Mouse (Mus musculus): ENCODE measurements around the gene Ctsc. TPM values are rescaled to one million over a fixed set of nuclear protein-coding genes. Genes with fewer than 3 reads are reported as not detected.

The Ctsc gene
- polyA plus RNA-seq, 1 experiment from 2014 or later: 88.7 TPM

DNA sequence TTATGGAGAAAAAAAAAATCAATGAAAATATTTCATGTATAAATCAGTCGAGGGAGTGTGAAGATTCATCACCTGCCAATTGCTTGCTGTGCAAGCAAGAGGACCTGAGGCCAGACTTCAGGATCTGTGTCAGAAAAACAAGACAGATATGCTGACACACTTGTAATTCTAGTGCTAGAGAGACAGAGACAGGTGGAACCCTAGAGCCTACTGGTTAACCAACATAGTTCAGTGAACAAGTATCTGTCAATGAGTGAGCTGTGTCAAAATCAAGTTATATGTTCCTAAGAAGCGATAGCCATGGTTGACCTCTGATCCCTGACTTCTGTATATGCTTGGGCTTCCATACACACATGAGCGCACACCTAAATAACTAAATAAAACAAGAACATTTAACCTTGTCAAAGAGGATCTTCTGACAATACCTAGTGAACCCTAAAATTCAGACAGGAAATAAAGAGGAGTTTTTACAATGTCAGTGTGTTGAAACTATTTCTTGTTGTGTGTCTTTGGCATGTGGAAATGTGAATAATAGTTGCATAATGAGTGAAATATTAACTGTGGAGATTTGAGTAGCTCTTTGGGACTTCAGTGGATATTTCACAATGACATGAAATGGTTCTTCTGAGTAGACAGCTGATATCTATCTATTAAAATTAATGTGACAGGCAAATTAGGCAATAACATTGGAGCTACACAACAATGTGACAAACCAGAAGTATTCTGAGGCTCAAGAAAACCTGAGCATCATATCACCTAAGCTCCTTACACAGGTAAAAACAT is 32.7 kb downstream of the Ctsc start:
- H3K36me3 ChIP-seq: no peaks in the 10 kb centered on the region
- H3K9ac ChIP-seq: no peak overlapping the region
- ATAC-seq: no peak
- H3K9me3 ChIP-seq: no peaks in the 10 kb centered on the region
- H3K27ac ChIP-seq: no peak overlapping the region
- no peak overlapping the region for H3K4me3 ChIP-seq (replicated peaks)
- no peaks in the 10 kb centered on the region for H3K27me3 ChIP-seq (replicated peaks)
- 81% methylated on average over 3 of the region's 3 CpGs for WGBS
- H3K4me1 ChIP-seq (replicated peaks): no peaks in the 10 kb centered on the region
- no peak overlapping the region for H3K4me2 ChIP-seq (replicated peaks)

- H3K27ac ChIP-seq: no peak overlapping the region
- ATAC-seq: no peak
- H3K4me2 ChIP-seq (replicated peaks): no peak overlapping the region
- 54% methylated on average over 3 of the region's 3 CpGs for WGBS
- H3K4me3 ChIP-seq (replicated peaks): no peak overlapping the region
- no peaks in the 10 kb centered on the region for H3K27me3 ChIP-seq (replicated peaks)
- no peak overlapping the region for H3K9ac ChIP-seq
- H3K4me1 ChIP-seq (replicated peaks): no peaks in the 10 kb centered on the region
- no peaks in the 10 kb centered on the region for H3K36me3 ChIP-seq
- no peaks in the 10 kb centered on the region for H3K9me3 ChIP-seq
These were observed 38.5 kb downstream of the Ctsc start for GRCm38 (mm10) chr7:88316408-88316807.

- no peak overlapping the region for H3K4me2 ChIP-seq (replicated peaks)
- H3K9me3 ChIP-seq: no peaks in the 10 kb centered on the region
- H3K36me3 ChIP-seq: no peaks in the 10 kb centered on the region
- H3K9ac ChIP-seq: no peak overlapping the region
- H3K4me1 ChIP-seq (replicated peaks): no peaks in the 10 kb centered on the region
- H3K27ac ChIP-seq: no peak overlapping the region
- WGBS: 39% methylated on average over 1 of the region's 1 CpGs
- no peak for ATAC-seq
- no peaks in the 10 kb centered on the region for H3K27me3 ChIP-seq (replicated peaks)
- H3K4me3 ChIP-seq (replicated peaks): no peak overlapping the region
These were observed 40.6 kb downstream of the Ctsc start for GRCm38 (mm10) chr7:88318474-88318873.

DNA sequence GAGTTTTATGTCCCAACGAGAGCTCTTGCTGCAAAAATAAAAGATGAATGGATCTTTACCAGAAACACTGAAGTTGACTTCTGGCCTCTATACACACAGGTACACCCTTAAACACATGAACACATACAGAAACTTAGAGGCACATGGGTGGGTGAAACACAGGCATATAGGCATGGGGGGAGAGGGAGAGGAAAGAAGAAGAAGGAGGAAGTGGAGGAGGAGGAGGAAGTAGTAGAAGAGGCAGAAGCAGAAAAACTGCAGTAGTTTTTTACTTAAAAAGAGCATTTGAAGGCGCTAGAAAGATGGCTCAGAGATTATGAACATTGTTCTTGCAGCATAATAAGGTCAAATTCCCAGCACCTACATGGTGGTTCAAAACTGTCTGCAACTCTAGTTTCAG is 41.0 kb downstream of the Ctsc start:
- H3K9me3 ChIP-seq: no peaks in the 10 kb centered on the region
- H3K27me3 ChIP-seq (replicated peaks): no peaks in the 10 kb centered on the region
- no peak overlapping the region for H3K4me2 ChIP-seq (replicated peaks)
- WGBS: 76% methylated on average over 2 of the region's 2 CpGs
- no peak overlapping the region for H3K9ac ChIP-seq
- no peak overlapping the region for H3K27ac ChIP-seq
- no peak overlapping the region for H3K4me3 ChIP-seq (replicated peaks)
- H3K36me3 ChIP-seq: no peaks in the 10 kb centered on the region
- ATAC-seq: no peak
- no peaks in the 10 kb centered on the region for H3K4me1 ChIP-seq (replicated peaks)

DNA sequence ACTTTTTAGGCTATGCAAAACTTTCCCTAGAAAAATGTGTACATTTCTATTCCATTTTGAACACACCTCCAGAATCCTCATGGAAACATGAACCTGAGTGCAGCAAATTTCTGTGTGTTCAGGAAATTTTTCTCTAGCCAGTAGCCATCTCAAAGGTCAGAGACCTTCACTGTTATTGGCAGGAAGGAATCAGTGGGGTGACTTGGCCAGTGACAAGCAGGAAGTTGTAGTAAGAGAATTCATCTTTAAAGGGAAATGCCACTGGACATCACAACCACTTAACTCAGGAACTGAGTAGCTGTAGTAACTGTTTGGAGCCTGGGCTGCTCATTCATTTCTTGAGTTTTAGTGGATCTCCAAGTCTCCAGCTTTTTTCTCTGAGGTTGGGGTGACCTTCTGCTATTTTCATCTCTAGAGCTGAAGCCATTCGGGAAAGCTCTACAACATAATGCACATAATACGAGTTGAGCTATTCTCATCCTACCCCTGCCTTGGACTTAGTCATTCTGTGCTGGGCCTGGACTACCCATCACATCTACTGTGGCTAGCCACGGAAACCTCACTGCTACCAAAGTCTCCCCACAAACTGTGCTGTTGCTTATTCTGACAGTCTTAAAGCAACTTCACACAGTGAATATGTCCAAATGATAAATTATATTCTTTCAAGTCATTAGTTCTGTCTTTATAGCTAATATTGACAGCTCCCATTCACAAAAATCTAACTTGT is 41.7 kb downstream of the Ctsc start:
- H3K4me2 ChIP-seq (replicated peaks): no peak overlapping the region
- no peaks in the 10 kb centered on the region for H3K4me1 ChIP-seq (replicated peaks)
- H3K9ac ChIP-seq: no peak overlapping the region
- H3K27me3 ChIP-seq (replicated peaks): no peaks in the 10 kb centered on the region
- no peak overlapping the region for H3K27ac ChIP-seq
- H3K36me3 ChIP-seq: no peaks in the 10 kb centered on the region
- ATAC-seq: no peak
- 85% methylated on average over 3 of the region's 3 CpGs for WGBS
- no peak overlapping the region for H3K4me3 ChIP-seq (replicated peaks)
- no peaks in the 10 kb centered on the region for H3K9me3 ChIP-seq

- ATAC-seq: peak; percentile 87
- Histone ChIP-seq H3K4me3 (replicated peaks) (no peak overlapping the region), H3K4me2 (replicated peaks) (no peak overlapping the region), H3K9ac (no peak overlapping the region), H3K27ac (no peak overlapping the region), H3K9me3 (no peaks in the 10 kb centered on the region), H3K27me3 (replicated peaks) (no peaks in the 10 kb centered on the region), H3K4me1 (replicated peaks) (no peaks in the 10 kb centered on the region), H3K36me3 (no peaks in the 10 kb centered on the region)
- 29% methylated on average over 12 of the region's 12 CpGs for WGBS
These were observed 42.9 kb downstream of the Ctsc start for GRCm38 (mm10) chr7:88320628-88321336.

- WGBS: 72% methylated on average over 2 of the region's 2 CpGs
- Histone ChIP-seq H3K36me3 (no peaks in the 10 kb centered on the region), H3K27ac (no peak overlapping the region), H3K4me3 (replicated peaks) (no peak overlapping the region), H3K9me3 (no peaks in the 10 kb centered on the region), H3K9ac (no peak overlapping the region), H3K4me1 (replicated peaks) (no peaks in the 10 kb centered on the region), H3K4me2 (replicated peaks) (no peak overlapping the region), H3K27me3 (replicated peaks) (no peaks in the 10 kb centered on the region)
- no peak for ATAC-seq
These were observed 44.5 kb downstream of the Ctsc start for GRCm38 (mm10) chr7:88322431-88322830.

GRCm38 (mm10) chr7:88327495-88327894 is 49.6 kb downstream of the Ctsc start:
- Histone ChIP-seq H3K9me3 (no peaks in the 10 kb centered on the region), H3K27ac (no peak overlapping the region), H3K4me2 (replicated peaks) (no peak overlapping the region), H3K4me3 (replicated peaks) (no peak overlapping the region), H3K27me3 (replicated peaks) (no peaks in the 10 kb centered on the region), H3K36me3 (no peaks in the 10 kb centered on the region), H3K9ac (no peak overlapping the region), H3K4me1 (replicated peaks) (no peaks in the 10 kb centered on the region)
- no peak for ATAC-seq

GRCm38 (mm10) chr7:88343828-88344227 is 65.9 kb downstream of the Ctsc start:
- H3K4me3 ChIP-seq (replicated peaks): no peak overlapping the region
- no peaks in the 10 kb centered on the region for H3K36me3 ChIP-seq
- H3K9ac ChIP-seq: no peak overlapping the region
- no peak overlapping the region for H3K4me2 ChIP-seq (replicated peaks)
- no peak for ATAC-seq
- no peaks in the 10 kb centered on the region for H3K9me3 ChIP-seq
- no peak overlapping the region for H3K27ac ChIP-seq
- no peaks in the 10 kb centered on the region for H3K4me1 ChIP-seq (replicated peaks)
- H3K27me3 ChIP-seq (replicated peaks): no peaks in the 10 kb centered on the region

DNA sequence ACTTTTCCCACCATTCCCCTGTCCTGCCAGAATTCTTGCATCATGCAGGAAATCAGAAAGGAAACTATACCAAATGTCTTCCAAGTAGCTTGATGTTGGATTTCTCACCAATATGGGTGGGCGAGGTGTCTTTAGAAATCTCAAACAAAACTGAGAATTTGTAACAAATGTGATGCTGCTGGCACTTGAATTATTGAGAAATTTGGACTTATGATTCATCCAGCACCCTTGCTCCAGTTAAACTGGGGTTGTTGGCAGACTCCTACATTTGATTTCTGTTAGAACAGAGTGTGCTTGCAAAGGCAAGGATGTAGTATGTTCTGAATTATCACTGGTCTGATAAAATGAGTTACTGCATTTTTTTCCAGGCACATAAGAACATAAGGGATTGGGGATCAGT is 68.2 kb downstream of the Ctsc start:
- 68% methylated on average over 1 of the region's 1 CpGs for WGBS

GRCm38 (mm10) chr7:88356871-88357776 is 79.2 kb downstream of the Ctsc start:
- WGBS: 44% methylated on average over 4 of the region's 4 CpGs
- Histone ChIP-seq H3K9me3 (no peaks in the 10 kb centered on the region), H3K27ac (no peak overlapping the region), H3K9ac (no peak overlapping the region), H3K4me3 (replicated peaks) (no peak overlapping the region), H3K4me1 (replicated peaks) (no peaks in the 10 kb centered on the region), H3K4me2 (replicated peaks) (no peak overlapping the region), H3K27me3 (replicated peaks) (no peaks in the 10 kb centered on the region), H3K36me3 (no peaks in the 10 kb centered on the region)
- ATAC-seq: no peak

More for the DNA sequence above, 68.2 kb downstream of the Ctsc start:
- Histone ChIP-seq H3K4me3 (replicated peaks) (no peak overlapping the region), H3K36me3 (no peaks in the 10 kb centered on the region), H3K4me1 (replicated peaks) (no peaks in the 10 kb centered on the region), H3K27ac (no peak overlapping the region), H3K9me3 (no peaks in the 10 kb centered on the region), H3K9ac (no peak overlapping the region), H3K4me2 (replicated peaks) (no peak overlapping the region), H3K27me3 (replicated peaks) (no peaks in the 10 kb centered on the region)
- no peak for ATAC-seq

Measured in intestine, embryonic 15.5 days (tissue).